Mouse (Mus musculus) MEL (cell line): ENCODE measurements at regions not wholly inside any gene's neighbourhood (a gene's known extent, or its start where the extent isn't known, plus 50 kb on each side); places are given as distances from the start of the nearest gene placed in this dataset.

Experiments
- DNase-seq: peaks from one replicate; pipeline ENCODE4 v3.0.0; 2011; ENCODE audit warnings: low read depth, low spot score
- H3K27ac ChIP-seq: 2 replicates; pipeline ENCODE4 v1.5.1; 2012; ENCODE audit warnings: low read depth, mild to moderate bottlenecking, control low read depth, low read length, moderate library complexity; ENCODE audit not compliant: control insufficient read depth
- H3K27me3 ChIP-seq, 2 experiments: fragments of 150-350 bp in 1 of 2; sonication (generic) in 1 of 2; 2 replicates each; pipeline ENCODE4 v1.6.1; 2012; ENCODE audit warnings: low read length in 2 of 2, mild to moderate bottlenecking in 2 of 2, improper control_type of control experiment in 1 of 2, moderate library complexity in 1 of 2; ENCODE audit not compliant: insufficient read depth in 2 of 2, control insufficient read depth in 1 of 2
- H3K36me3 ChIP-seq, 2 experiments: 2 replicates each; pipeline ENCODE4 v1.6.1; 2012 to 2014; ENCODE audit warnings: low read length in 2 of 2, improper control_type of control experiment in 1 of 2, inconsistent platforms in 1 of 2, mild to moderate bottlenecking in 1 of 2; ENCODE audit not compliant: insufficient read depth in 2 of 2, control insufficient read depth in 1 of 2
- H3K4me1 ChIP-seq, 2 experiments: fragments of 150-350 bp in 1 of 2; sonication (generic) in 1 of 2; 2 replicates each; pipeline ENCODE4 v1.6.1; 2012; ENCODE audit warnings: low read length in 2 of 2, improper control_type of control experiment in 1 of 2, mild to moderate bottlenecking in 1 of 2; ENCODE audit not compliant: insufficient read depth in 2 of 2, control insufficient read depth in 1 of 2
- H3K4me3 ChIP-seq, 2 experiments: fragments of 150-350 bp in 1 of 2; sonication (generic) in 1 of 2; 2 replicates each; pipeline ENCODE4 v1.5.1; 2012; ENCODE audit warnings: low read depth in 2 of 2, low read length in 2 of 2, mild to moderate bottlenecking in 2 of 2, moderate library complexity in 2 of 2, control low read depth in 1 of 2, improper control_type of control experiment in 1 of 2; ENCODE audit not compliant: control insufficient read depth in 1 of 2, insufficient read depth in 1 of 2
- H3K79me2 ChIP-seq: 2 replicates; pipeline ENCODE4 v1.6.1; 2012; ENCODE audit warnings: mild to moderate bottlenecking, low read length, moderate library complexity; ENCODE audit not compliant: control insufficient read depth, poor library complexity, insufficient read depth
- H3K9ac ChIP-seq: 2 replicates; pipeline ENCODE4 v1.6.1; 2012; ENCODE audit warnings: low read depth, mild to moderate bottlenecking, control low read depth, low read length, moderate library complexity; ENCODE audit not compliant: control insufficient read depth, poor library complexity, severe bottlenecking
- H3K9me3 ChIP-seq: fragments of 150-350 bp; sonication (generic); replicated peaks from 2 replicates; pipeline ENCODE4 v1.6.1; 2012; ENCODE audit warnings: mild to moderate bottlenecking, low read length, improper control_type of control experiment, moderate library complexity; ENCODE audit not compliant: insufficient read depth
- BHLHE40 ChIP-seq: IDR thresholded peaks from 2 replicates; pipeline ENCODE4 v1.6.1; 2012; ENCODE audit warnings: low read depth, mild to moderate bottlenecking, inconsistent platforms, low read length, improper control_type of control experiment, borderline replicate concordance
- CHD1 ChIP-seq: IDR thresholded peaks from 2 replicates; pipeline ENCODE4 v1.6.1; 2012; ENCODE audit warnings: low read depth, mild to moderate bottlenecking, inconsistent platforms, low read length, improper control_type of control experiment
- CTCF ChIP-seq, 3 experiments: IDR thresholded peaks in 2 of 3; conservative IDR thresholded peaks in 1 of 3; 2 replicates each; pipeline ENCODE4 v1.5.1; 2011 to 2012; ENCODE audit warnings: low read length in 3 of 3, low read depth in 2 of 3, mild to moderate bottlenecking in 2 of 3, improper control_type of control experiment in 1 of 3, inconsistent platforms in 1 of 3, mixed read lengths in 1 of 3, moderate library complexity in 1 of 3; ENCODE audit not compliant: control insufficient read depth in 1 of 3, insufficient read depth in 1 of 3, poor library complexity in 1 of 3, severe bottlenecking in 1 of 3
- E2F4 ChIP-seq: IDR thresholded peaks from 2 replicates; pipeline ENCODE4 v1.6.1; 2011; ENCODE audit warnings: low read depth, low read length, improper control_type of control experiment, borderline replicate concordance
- EP300 ChIP-seq, 2 experiments: IDR thresholded peaks; 2 replicates each; pipeline ENCODE4 v1.6.1; 2011; ENCODE audit warnings: improper control_type of control experiment in 2 of 2, low read length in 2 of 2, low read depth in 1 of 2, mild to moderate bottlenecking in 1 of 2
- HCFC1 ChIP-seq: IDR thresholded peaks from 2 replicates; pipeline ENCODE4 v1.6.1; 2012; ENCODE audit warnings: low read depth, mild to moderate bottlenecking, inconsistent platforms, low read length, improper control_type of control experiment, moderate library complexity
- JUND ChIP-seq: IDR thresholded peaks from 2 replicates; pipeline ENCODE4 v1.6.1; 2011; ENCODE audit warnings: low read depth, mild to moderate bottlenecking, improper control_type of control experiment, low read length
- MAFK ChIP-seq: IDR thresholded peaks from 2 replicates; pipeline ENCODE4 v1.6.1; 2011; ENCODE audit warnings: low read depth, mild to moderate bottlenecking, low read length, improper control_type of control experiment, borderline replicate concordance
- MAZ ChIP-seq: IDR thresholded peaks from 2 replicates; pipeline ENCODE4 v1.6.1; 2012; ENCODE audit warnings: low read depth, mild to moderate bottlenecking, inconsistent platforms, low read length, improper control_type of control experiment
- MXI1 ChIP-seq: IDR thresholded peaks from 2 replicates; pipeline ENCODE4 v1.6.1; 2011; ENCODE audit warnings: mild to moderate bottlenecking, low read depth, low read length, improper control_type of control experiment
- MYB ChIP-seq: IDR thresholded peaks from 2 replicates; pipeline ENCODE4 v1.6.1; 2011; ENCODE audit warnings: mild to moderate bottlenecking, low read depth, low read length, improper control_type of control experiment
- NELFE ChIP-seq: IDR thresholded peaks from 2 replicates; pipeline ENCODE4 v1.6.1; 2011; ENCODE audit warnings: low read depth, low read length, improper control_type of control experiment
- POLR2A ChIP-seq, 2 experiments: IDR thresholded peaks; 2 replicates each; pipeline ENCODE4 v1.6.1; 2011 to 2012; ENCODE audit warnings: low read length in 2 of 2, mild to moderate bottlenecking in 2 of 2, control low read depth in 1 of 2, improper control_type of control experiment in 1 of 2, low read depth in 1 of 2, moderate library complexity in 1 of 2; ENCODE audit not compliant: control insufficient read depth in 1 of 2, insufficient read depth in 1 of 2, poor library complexity in 1 of 2
- RAD21 ChIP-seq: IDR thresholded peaks from 2 replicates; pipeline ENCODE4 v1.6.1; 2011; ENCODE audit warnings: mild to moderate bottlenecking, low read depth, low read length, improper control_type of control experiment
- RCOR1 ChIP-seq: IDR thresholded peaks from 2 replicates; pipeline ENCODE4 v1.6.1; 2012; ENCODE audit warnings: low read depth, mild to moderate bottlenecking, inconsistent platforms, low read length, improper control_type of control experiment
- SMC3 ChIP-seq: IDR thresholded peaks from 2 replicates; pipeline ENCODE4 v1.6.1; 2011; ENCODE audit warnings: low read depth, low read length, improper control_type of control experiment
- TBP ChIP-seq: IDR thresholded peaks from 2 replicates; pipeline ENCODE4 v1.8.0; 2011; ENCODE audit warnings: low read depth, low read length, improper control_type of control experiment
- UBTF ChIP-seq: IDR thresholded peaks from 2 replicates; pipeline ENCODE4 v1.6.1; 2012; ENCODE audit warnings: low read depth, mild to moderate bottlenecking, inconsistent platforms, low read length, improper control_type of control experiment, moderate library complexity, borderline replicate concordance; ENCODE audit not compliant: insufficient read depth
- USF1 ChIP-seq: IDR thresholded peaks from 2 replicates; pipeline ENCODE4 v1.6.1; 2014; ENCODE audit warnings: low read depth, mild to moderate bottlenecking, inconsistent platforms, low read length, improper control_type of control experiment, moderate library complexity
- ZKSCAN1 ChIP-seq: IDR thresholded peaks from 2 replicates; pipeline ENCODE4 v1.6.1; 2012; ENCODE audit warnings: low read depth, mild to moderate bottlenecking, inconsistent platforms, low read length, improper control_type of control experiment, moderate library complexity
- ZMIZ1 ChIP-seq: IDR thresholded peaks from 2 replicates; pipeline ENCODE4 v1.6.1; 2012; ENCODE audit warnings: low read depth, mild to moderate bottlenecking, inconsistent platforms, low read length, improper control_type of control experiment, moderate library complexity

DNA sequence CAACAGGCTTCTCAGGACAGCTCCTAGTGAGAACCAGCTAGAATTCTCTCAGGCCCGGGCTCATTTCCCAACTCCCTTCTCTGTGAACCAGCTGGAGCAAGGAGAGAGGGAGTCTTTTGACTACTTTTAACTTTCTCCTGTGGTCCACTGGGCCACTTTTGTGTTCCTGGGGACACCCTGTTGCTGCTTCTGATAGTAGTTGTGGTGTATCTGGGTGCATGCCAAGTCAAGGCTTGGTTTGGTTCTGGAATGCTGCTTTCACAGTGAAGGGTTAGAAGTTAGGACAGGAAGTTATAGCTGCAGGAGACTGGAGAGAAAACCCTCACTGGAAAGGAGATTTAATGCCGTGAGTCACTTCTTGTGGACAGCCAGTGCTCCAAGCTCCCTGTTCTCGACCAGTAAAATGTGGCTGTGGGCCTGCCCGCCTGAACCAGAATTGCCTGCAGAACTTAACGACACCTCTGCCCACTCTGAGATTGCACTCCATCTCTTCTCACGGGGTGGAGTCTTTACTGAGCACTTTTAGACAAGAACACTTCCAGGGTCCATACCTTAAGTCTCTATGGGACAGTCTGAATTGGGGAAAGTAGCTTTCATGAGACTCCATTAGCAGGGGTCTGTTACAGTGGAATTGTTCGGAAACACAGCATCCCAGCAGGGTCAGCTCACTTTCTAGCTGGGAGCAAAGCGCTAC lies 97.0 kb upstream of the Myocd start:
- TF ChIP-seq SMC3 (no peak), RAD21 (no peak), TBP (no peak), NELFE (no peak), EP300 (IDR thresholded peaks at IDR 0.05; ENCODE audit: low read depth in 1 of 2, low read length in 2 of 2) (no peak), USF1 (no peak), HCFC1 (no peak), CTCF (IDR thresholded peaks at IDR 0.05 in 2 of 3, conservative IDR thresholded peaks at IDR 0.05 in 1 of 3; ENCODE audit: control insufficient read depth in 1 of 3, insufficient read depth in 1 of 3, low read depth in 2 of 3, low read length in 3 of 3, poor library complexity in 1 of 3, severe bottlenecking in 1 of 3) (no peak), MXI1 (no peak), POLR2A (IDR thresholded peaks at IDR 0.05; ENCODE audit: control insufficient read depth in 1 of 2, insufficient read depth in 1 of 2, low read depth in 1 of 2, low read length in 2 of 2, poor library complexity in 1 of 2) (no peak), E2F4 (no peak), MYB (no peak), ZKSCAN1 (no peak), UBTF (no peak), BHLHE40 (no peak)
- no peak for DNase-seq
- Histone ChIP-seq H3K4me3 (no peak overlapping the region), H3K27me3 (no peaks in the 10 kb centered on the region), H3K27ac (no peak overlapping the region), H3K79me2 (no peaks in the 10 kb centered on the region), H3K36me3 (no peaks in the 10 kb centered on the region), H3K9ac (no peak overlapping the region), H3K9me3 (no peaks in the 10 kb centered on the region), H3K4me1 (no peaks in the 10 kb centered on the region)

DNA sequence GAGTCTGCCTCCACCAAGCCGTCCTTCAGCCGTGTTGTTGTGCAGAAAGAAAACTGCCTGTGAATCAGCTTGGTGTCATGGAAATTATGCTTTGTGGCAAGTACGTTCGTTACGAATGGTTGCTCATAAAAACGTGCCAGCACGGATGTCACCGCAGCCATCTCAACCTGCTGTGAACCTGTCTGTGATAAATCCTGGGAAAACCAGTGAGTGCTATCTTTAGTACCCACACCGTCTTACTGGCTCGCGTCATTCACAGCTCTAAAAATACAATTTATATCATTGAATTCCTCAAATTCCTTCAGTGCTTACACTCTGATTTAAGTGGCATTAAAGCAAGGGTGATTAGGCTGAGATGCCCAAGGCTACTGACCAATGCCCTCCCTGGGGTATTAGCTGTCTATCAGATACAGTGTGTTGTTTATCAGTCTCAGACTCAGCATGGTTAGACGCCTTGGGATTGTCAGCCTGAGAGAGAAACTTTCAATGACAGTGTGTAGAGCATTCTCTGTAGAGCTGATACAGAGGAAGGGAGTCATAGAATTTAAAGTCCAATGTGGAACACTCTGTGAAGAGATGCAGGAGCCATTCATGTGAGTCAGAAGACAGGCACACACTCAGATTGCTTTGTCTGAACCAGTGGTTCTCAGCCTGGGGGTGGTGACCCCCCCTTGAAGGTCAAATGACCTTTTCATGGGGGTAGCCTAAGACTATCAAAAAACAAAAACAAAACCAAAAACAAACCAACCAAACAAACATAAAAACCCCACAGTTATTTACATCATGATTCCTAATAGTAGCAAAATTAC lies 96.2 kb upstream of the Myocd start:
- no peak overlapping the region for H3K27ac ChIP-seq
- no peaks in the 10 kb centered on the region for H3K79me2 ChIP-seq
- H3K9ac ChIP-seq: no peak overlapping the region
- no peaks in the 10 kb centered on the region for H3K4me1 ChIP-seq
- no peaks in the 10 kb centered on the region for H3K36me3 ChIP-seq
- DNase-seq: no peak
- no peaks in the 10 kb centered on the region for H3K27me3 ChIP-seq
- TF ChIP-seq MAFK: no peak
- TF ChIP-seq ZMIZ1: no peak
- TF ChIP-seq MXI1: no peak
- TF ChIP-seq CHD1: no peak
- TF ChIP-seq MAZ: no peak
- TF ChIP-seq RCOR1: no peak
- no peak for TF ChIP-seq BHLHE40
- no peak for TF ChIP-seq JUND
- no peaks in the 10 kb centered on the region for H3K9me3 ChIP-seq
- no peak overlapping the region for H3K4me3 ChIP-seq
